Mouse (Mus musculus): ENCODE results near the gene Gm20219. TPM values are rescaled to one million over a fixed set of nuclear protein-coding genes. Genes with fewer than 3 reads are reported as not detected.
A peak's percentile ranks its signal among the peaks of the same experiment; 100 is the strongest.

Gene Gm20219
- 1.0 and 1.6 TPM in 2 replicates for polyA plus RNA-seq (2016; fragmentation: Nextera tagmentation; extraction: Ambion mirVana)

DNA sequence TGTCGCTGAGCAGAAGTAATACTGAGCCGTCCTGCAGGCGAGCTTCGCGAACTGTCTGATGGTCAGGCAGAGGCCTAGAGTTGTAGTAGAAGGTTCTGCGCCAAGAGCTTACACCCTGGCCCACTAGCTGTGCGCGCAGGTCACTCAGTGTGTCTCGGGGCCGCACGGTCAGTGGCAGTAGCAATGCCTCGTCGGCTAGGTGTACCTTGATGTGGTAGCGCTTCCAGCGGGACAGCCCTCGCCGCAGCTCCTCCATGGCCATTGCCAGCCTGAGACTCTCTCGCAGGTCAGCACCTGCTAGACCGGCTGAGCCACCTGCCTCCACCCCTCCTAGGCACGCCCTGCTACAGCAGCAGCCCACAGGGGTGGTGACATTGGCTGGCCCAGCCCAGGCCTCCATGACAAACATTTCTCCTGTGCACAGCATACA is at the start of gene Gm20219:
Gm20219 (minus strand) TSS at position 266 of the 430 bp plus-strand sequence.
- no peaks in the 10 kb centered on the region for H3K9me3 ChIP-seq
- no peaks in the 10 kb centered on the region for H3K36me3 ChIP-seq
- no peaks in the 10 kb centered on the region for H3K27me3 ChIP-seq
- no peak within 1 kb of the TSS for H3K4me3 ChIP-seq (replicated peaks)
- H3K27ac ChIP-seq = no peak within 1 kb of the TSS
- H3K9ac ChIP-seq (replicated peaks) = no peak within 1 kb of the TSS
- no peak within 1 kb of the TSS for H3K4me2 ChIP-seq
- WGBS = 72% methylated on average over 20 of the region's 20 CpGs
- ATAC-seq (ENCODE audit: insufficient number of reproducible peaks, insufficient read depth, low FRiP score, low TSS enrichment, low read depth) = no peak
- no peaks in the 10 kb centered on the region for H3K4me1 ChIP-seq (replicated peaks)

DNA sequence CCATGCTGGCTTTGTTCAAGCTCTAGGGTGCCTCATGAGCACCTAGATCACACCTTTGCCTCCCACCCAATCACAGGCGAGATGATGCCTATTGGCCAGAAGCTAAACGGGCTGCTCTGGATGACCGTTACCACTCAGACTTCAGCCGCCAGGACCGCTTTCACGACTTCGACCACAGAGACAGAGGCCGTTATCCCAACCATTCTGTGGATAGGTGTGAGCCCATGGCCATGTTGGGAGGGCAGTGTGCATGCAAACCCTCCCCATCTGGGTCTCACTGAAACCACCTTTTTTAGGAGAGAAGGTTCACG is 49.8 kb upstream of the Gm20219 start:
- no peak for ATAC-seq (ENCODE audit: insufficient number of reproducible peaks, insufficient read depth, low FRiP score, low TSS enrichment, low read depth)
- Histone ChIP-seq H3K4me2 (no peak overlapping the region), H3K4me3 (replicated peaks) (no peak overlapping the region), H3K36me3 (peaks cover 88% of the 10 kb centered on the region), H3K27me3 (no peaks in the 10 kb centered on the region), H3K9me3 (no peaks in the 10 kb centered on the region), H3K27ac (no peak overlapping the region), H3K9ac (replicated peaks) (no peak overlapping the region), H3K4me1 (replicated peaks) (peaks cover 14% of the 10 kb centered on the region)
- 84% methylated on average over 9 of the region's 9 CpGs for WGBS

DNA sequence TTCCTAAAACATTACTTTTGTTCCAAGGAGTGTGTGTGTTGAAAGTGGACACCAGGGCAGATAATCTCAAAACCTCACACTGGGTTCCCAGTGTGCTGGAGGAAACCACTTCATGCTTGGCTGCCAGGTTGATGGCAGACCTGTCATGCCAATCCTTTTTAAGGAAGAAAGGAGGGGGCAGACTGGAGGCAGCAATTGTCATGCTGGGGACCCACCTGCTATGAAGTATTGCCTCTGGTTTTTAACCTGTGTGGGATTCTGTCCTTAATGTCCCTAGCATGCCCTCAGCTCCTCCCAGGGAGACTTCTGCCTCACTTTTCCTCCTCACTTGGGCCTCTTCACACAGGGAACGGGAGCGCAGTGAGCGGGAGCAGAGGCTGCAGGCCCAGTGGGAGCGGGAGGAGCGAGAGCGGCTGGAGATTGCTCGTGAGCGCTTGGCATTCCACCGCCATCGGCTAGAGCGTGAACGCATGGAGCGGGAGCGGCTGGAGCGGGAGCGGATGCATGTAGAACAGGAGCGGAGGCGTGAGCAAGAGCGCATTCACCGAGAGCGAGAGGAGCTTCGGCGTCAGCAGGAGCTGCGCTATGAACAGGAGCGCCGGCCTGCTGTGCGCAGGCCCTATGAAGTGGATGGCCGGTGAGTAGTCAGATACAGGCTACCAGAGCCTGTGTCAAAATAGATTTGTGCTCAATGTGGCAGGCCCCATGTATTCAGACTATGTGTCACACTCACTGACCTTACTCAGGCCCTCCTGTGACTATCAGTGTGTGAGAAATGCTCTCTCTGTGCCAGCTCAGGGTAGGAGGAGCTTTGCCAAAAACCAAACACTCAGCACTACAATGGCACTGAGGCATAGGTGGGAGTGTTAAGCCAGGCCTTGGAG is 49.2 kb upstream of the Gm20219 start:
- Histone ChIP-seq H3K36me3 (peaks cover 88% of the 10 kb centered on the region), H3K27ac (no peak overlapping the region), H3K9ac (replicated peaks) (no peak overlapping the region), H3K27me3 (no peaks in the 10 kb centered on the region), H3K4me2 (no peak overlapping the region), H3K4me1 (replicated peaks) (peaks cover 8% of the 10 kb centered on the region), H3K4me3 (replicated peaks) (no peak overlapping the region), H3K9me3 (no peaks in the 10 kb centered on the region)
- 96% methylated on average over 28 of the region's 28 CpGs for WGBS
- ATAC-seq (ENCODE audit: insufficient number of reproducible peaks, insufficient read depth, low FRiP score, low TSS enrichment, low read depth) = no peak

DNA sequence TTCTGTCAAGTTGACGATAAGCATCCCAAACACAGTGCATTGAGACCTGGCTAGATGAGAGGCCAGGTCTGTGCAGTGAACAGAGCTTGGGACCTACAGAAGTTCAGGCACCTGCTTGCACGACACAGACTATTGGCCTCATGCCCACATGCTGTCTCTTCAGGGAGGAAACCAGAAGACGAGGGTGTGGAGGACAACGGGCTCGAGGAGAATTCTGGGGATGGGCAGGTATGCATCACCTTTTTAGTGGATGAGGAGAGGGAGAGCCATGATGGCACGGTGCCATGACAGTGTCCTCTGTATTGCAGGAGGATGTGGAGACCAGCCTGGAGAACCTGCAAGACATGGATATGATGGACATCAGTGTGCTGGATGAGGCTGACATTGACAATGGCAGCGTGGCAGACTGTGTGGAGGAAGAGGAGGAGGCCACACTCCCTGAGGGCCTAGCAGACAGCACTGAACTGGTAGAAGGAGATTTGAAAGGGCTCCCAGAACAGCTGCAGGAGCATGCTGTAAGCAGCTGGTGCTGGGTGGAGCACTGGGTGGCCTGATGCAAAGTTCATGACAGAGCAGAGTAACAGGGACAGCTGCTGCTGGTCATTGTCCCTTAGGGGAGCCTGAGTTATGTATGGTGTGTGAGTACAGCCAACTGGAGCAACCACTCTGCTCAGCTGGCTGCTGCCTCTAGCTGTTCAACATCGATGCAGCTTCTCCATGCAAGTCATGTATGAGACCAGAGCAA is 39.5 kb upstream of the Gm20219 start:
- Histone ChIP-seq H3K4me1 (replicated peaks) (no peaks in the 10 kb centered on the region), H3K9me3 (no peaks in the 10 kb centered on the region), H3K4me3 (replicated peaks) (no peak overlapping the region), H3K27ac (0 out of 2 replicates have a peak overlapping the region, but pooled peaks have one; percentile 4), H3K36me3 (peaks cover 96% of the 10 kb centered on the region), H3K27me3 (no peaks in the 10 kb centered on the region), H3K4me2 (no peak overlapping the region), H3K9ac (replicated peaks) (no peak overlapping the region)
- ATAC-seq (ENCODE audit: insufficient number of reproducible peaks, insufficient read depth, low FRiP score, low TSS enrichment, low read depth) = peak; percentile 12; the same call in 1 of the 2 replicates
- WGBS = 90% methylated on average over 8 of the region's 8 CpGs

DNA sequence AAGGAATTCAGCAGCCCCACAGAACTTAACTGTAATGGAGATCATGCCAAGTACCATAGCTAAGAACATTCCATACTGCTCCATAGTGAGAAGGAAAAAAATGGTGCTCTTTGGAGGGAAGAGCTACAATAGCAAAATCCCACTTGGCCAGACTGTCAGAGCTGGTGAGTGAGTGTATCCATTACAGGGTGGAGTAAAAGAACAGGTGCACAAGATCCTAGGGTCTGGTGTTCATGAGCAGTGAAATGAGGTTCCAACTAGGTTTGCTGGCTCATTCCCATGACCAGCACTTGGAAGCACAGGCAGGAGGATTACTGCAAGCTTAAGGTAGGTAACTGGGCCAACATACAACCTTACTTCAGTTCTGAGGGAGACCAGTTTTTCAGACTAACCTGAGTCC is 38.4 kb upstream of the Gm20219 start:
- Histone ChIP-seq H3K9ac (replicated peaks) (no peak overlapping the region), H3K27me3 (no peaks in the 10 kb centered on the region), H3K36me3 (peaks cover 100% of the 10 kb centered on the region), H3K27ac (no peak overlapping the region), H3K4me1 (replicated peaks) (peaks cover 7% of the 10 kb centered on the region; the same call in 1 of the 2 replicates), H3K9me3 (no peaks in the 10 kb centered on the region), H3K4me3 (replicated peaks) (no peak overlapping the region), H3K4me2 (no peak overlapping the region)
- no peak for ATAC-seq (ENCODE audit: insufficient number of reproducible peaks, insufficient read depth, low FRiP score, low TSS enrichment, low read depth)

DNA sequence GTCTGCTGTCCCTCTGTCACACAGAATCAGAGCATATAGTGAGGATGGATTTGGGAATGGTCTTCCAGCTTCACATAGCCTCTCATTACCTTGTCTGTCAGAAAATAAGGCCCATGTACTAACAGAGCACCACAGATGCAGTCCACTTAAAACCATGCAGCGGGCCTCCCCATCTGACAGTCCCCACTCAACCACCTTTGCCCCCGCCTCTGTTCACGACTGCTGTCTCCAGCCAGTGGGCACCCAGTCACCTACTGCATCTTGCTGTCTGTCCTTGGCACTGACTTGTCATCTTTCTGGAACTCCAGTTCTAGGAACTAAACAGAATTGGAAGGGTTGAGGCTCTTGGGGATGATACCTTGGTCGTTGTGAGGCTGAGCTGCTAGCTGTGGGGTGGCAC is 34.7 kb upstream of the Gm20219 start:
- Histone ChIP-seq H3K9me3 (no peaks in the 10 kb centered on the region), H3K4me1 (replicated peaks) (peaks cover 24% of the 10 kb centered on the region), H3K9ac (replicated peaks) (no peak overlapping the region), H3K4me3 (replicated peaks) (no peak overlapping the region), H3K27ac (no peak overlapping the region), H3K27me3 (no peaks in the 10 kb centered on the region), H3K4me2 (no peak overlapping the region), H3K36me3 (peaks cover 80% of the 10 kb centered on the region)
- ATAC-seq (ENCODE audit: insufficient number of reproducible peaks, insufficient read depth, low FRiP score, low TSS enrichment, low read depth) = no peak
- 96% methylated on average over 4 of the region's 4 CpGs for WGBS

DNA sequence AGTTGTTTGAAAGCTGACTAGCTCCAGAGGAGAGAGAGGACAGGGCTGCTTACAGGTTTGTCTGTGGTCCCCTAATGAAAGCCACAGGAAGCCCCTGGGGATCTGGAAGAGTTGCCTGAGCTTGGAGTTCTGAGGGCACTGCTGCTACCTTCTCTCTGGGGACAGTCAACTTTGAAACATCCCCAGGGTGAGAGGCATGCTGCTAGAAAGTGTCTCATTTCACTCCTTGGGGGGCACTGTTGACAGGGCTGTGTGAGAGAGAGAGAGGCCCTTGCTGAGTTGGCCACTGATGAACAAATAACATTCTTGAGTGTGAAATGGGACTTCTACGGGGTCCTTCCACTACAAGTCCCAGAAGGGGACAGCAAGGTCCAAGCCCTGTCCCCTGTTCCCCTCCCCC is 33.6 kb upstream of the Gm20219 start:
- Histone ChIP-seq H3K9me3 (no peaks in the 10 kb centered on the region), H3K27ac (no peak overlapping the region), H3K4me2 (0 out of 2 replicates have a peak overlapping the region, but pooled peaks have one; percentile 13), H3K36me3 (peaks cover 72% of the 10 kb centered on the region), H3K4me1 (replicated peaks) (peaks cover 32% of the 10 kb centered on the region), H3K9ac (replicated peaks) (no peak overlapping the region), H3K27me3 (no peaks in the 10 kb centered on the region), H3K4me3 (replicated peaks) (no peak overlapping the region)
- ATAC-seq (ENCODE audit: insufficient number of reproducible peaks, insufficient read depth, low FRiP score, low TSS enrichment, low read depth) = no peak
- WGBS = 86% methylated on average over 1 of the region's 1 CpGs

DNA sequence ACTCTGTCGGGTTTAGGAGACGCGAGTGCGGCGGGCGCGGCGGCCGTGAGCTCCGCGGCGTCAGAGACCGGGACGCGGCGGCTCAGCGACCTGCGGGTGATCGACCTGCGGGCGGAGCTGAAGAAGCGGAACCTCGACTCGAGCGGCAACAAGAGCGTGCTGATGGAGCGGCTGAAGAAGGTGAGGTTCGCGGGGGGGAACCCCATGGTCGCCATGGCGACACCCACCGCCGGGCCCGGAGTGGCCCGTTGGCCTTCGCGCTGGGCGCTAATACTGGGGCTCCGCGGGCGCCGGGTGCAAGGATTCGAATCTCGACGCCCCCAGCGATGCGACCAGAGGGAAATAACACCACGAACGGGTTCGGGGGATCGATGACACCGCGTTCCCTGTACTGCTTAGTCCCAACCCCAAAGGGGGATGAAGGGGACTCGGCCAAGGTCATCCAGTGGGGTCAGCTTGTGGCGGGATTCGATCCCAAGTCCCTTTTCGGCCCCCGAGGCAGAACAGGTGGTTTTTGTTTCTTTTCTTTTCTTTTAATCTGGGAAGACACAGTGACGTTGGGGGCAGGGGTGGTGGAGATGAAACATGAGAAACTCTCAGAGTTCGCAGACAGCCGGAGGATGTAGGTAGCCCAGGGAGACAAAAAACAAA is 31.1 kb upstream of the Gm20219 start:
- Histone ChIP-seq H3K4me3 (replicated peaks) (peak overlapping the region; percentile 91), H3K27ac (peak overlapping the region; percentile 93), H3K36me3 (peaks cover 72% of the 10 kb centered on the region), H3K9ac (replicated peaks) (peak overlapping the region; percentile 94), H3K9me3 (no peaks in the 10 kb centered on the region), H3K4me2 (peak overlapping the region; percentile 75), H3K4me1 (replicated peaks) (peaks cover 40% of the 10 kb centered on the region), H3K27me3 (no peaks in the 10 kb centered on the region)
- WGBS = under 1% methylated on average over 61 of the region's 61 CpGs
- ATAC-seq (ENCODE audit: insufficient number of reproducible peaks, insufficient read depth, low FRiP score, low TSS enrichment, low read depth) = no peak

DNA sequence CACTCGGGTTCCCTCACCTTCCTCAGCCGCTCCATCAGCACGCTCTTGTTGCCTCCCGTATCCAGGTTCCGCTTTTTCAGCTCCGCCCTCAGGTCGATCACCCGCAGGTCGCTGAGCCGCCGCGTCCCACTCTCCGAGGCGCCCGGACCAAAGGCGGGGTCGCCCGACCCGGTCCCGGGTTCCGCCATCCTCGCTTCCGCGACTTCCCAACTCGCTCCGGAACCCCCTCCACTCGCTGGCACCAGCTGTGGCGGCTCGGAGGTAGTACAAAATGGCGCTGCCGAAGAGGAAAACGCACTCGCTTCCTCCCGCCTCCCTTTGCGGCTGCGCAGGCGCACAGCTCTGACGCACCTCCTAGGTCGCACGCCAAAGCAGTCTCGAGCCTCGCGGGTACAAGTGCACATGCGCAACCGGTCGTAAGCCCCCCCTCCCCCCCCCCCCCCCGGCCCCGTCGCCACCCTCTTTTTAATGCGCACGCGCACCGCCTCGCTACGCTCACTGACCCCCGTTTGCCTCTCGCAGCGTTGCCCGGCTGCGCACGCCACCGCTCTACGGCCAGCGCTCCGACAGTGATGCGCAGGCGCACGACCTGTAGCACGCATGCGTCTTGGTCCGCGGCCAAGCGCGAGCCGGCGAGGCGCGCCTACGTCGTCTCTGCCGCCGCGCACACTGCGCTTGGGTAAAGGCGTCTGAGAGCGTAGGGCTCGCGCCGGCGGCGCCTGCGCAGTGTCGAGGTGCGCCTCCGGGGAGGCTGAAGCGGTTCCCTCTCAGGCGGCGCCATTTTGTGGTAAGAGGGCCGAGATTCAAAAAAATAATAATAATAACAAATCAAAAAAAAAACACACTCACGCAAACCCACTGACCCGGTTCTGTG is 30.3 kb upstream of the Gm20219 start, which contains the start of the genes Safb2 and Safb:
Safb2 (minus strand) TSS at position 329 of the 874 bp plus-strand sequence.
Safb (plus strand) TSS at position 569 of the 874 bp plus-strand sequence.
- WGBS = under 1% methylated on average over 90 of the region's 101 CpGs
- H3K27ac ChIP-seq = peak within 1 kb of the TSS; percentile 94
- peak; percentile 95 for ATAC-seq (ENCODE audit: insufficient number of reproducible peaks, insufficient read depth, low FRiP score, low TSS enrichment, low read depth)
- H3K4me3 ChIP-seq (replicated peaks) = peak within 1 kb of the TSS; percentile 91
- peaks cover 40% of the 10 kb centered on the region for H3K4me1 ChIP-seq (replicated peaks)
- no peaks in the 10 kb centered on the region for H3K27me3 ChIP-seq
- H3K9ac ChIP-seq (replicated peaks) = peak within 1 kb of the TSS; percentile 94
- H3K36me3 ChIP-seq = peaks cover 72% of the 10 kb centered on the region
- H3K4me2 ChIP-seq = peak within 1 kb of the TSS; percentile 91
- H3K9me3 ChIP-seq = no peaks in the 10 kb centered on the region

DNA sequence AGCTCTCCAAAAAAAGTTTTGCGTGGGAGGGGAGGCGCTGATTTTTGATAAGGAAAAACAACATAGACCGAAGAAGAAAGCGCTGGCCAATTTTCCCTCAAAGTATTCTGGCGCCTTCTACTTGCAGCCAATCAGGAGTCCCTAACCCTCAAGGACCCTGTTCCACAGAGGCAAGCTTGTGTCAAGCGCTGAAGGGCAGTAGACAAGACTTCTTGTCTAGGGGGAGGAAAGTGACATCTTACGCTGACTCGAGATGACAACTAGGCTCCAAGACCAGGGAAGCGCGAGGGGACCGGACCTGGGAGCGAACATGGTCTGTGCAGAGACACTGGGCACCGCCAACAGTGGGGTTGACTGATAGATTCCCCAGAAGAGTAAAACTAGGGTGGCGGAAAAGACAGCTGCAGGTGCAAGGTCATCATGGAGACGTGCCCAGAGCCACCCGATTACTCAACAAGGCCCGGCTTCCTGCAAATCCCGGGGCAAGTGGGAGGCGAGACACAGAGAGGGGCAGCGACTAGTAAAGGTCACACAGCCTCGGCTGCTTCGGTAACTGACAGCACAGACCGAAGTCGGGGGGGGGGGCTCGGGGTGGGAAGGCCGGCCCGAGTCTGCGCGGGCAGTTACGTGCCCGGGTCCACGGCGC is 29.5 kb upstream of the Gm20219 start:
- Histone ChIP-seq H3K9ac (replicated peaks) (peak overlapping the region; percentile 85), H3K9me3 (no peaks in the 10 kb centered on the region), H3K4me2 (peak overlapping the region; percentile 91), H3K27me3 (no peaks in the 10 kb centered on the region), H3K27ac (peak overlapping the region; percentile 94), H3K4me1 (replicated peaks) (peaks cover 40% of the 10 kb centered on the region), H3K36me3 (peaks cover 72% of the 10 kb centered on the region), H3K4me3 (replicated peaks) (peak overlapping the region; percentile 91)
- 4% methylated on average over 32 of the region's 33 CpGs for WGBS
- no peak; the same call in 1 of the 2 replicates for ATAC-seq (ENCODE audit: insufficient number of reproducible peaks, insufficient read depth, low FRiP score, low TSS enrichment, low read depth)
